Mouse (Mus musculus): ENCODE data around the gene Olfr157.

Gene Olfr157

GRCm38 (mm10) chr4:43798936-43799335 lies 41.1 kb downstream of the Olfr157 start:
- DNase-seq (ENCODE audit: low read depth, low spot score), result peak; percentile 28

- peak; percentile 87 for DNase-seq (ENCODE audit: low read depth, low spot score)
Observed at GRCm38 (mm10) chr4:43795844-43796243, 44.2 kb downstream of the Olfr157 start.

GRCm38 (mm10) chr4:43795296-43795695 lies 44.7 kb downstream of the Olfr157 start:
- peak; percentile 88 for DNase-seq (ENCODE audit: low read depth, low spot score)

All from ES-CJ7 (cell line).